Mouse (Mus musculus) intestine, embryonic 15.5 days (tissue): ENCODE results near the gene Sf3a2. TPM values are rescaled to one million over a fixed set of nuclear protein-coding genes. Genes with fewer than 3 reads are reported as not detected.

Source experiments
- ATAC-seq: fragments of 200-750 bp; cut with Nextera tagmentation; 2 replicates; pipeline ENCODE4 v1.8.0; 2017; ENCODE audit warnings: moderate TSS enrichment, moderate library complexity
- H3K27ac ChIP-seq: fragments of 300-500 bp; sonication (generic); 2 replicates; pipeline ENCODE4 v1.5.1; 2015; ENCODE audit warnings: mild to moderate bottlenecking, inconsistent platforms
- H3K27me3 ChIP-seq: fragments of 300-500 bp; sonication (generic); replicated peaks from 2 replicates; pipeline ENCODE4 v1.6.1; 2015; ENCODE audit warnings: inconsistent platforms
- H3K36me3 ChIP-seq: fragments of 300-500 bp; sonication (generic); 2 replicates; pipeline ENCODE4 v1.6.1; 2015; ENCODE audit warnings: inconsistent platforms
- H3K4me1 ChIP-seq: fragments of 300-500 bp; sonication (generic); replicated peaks from 2 replicates; pipeline ENCODE4 v1.6.1; 2015; ENCODE audit warnings: inconsistent platforms
- H3K4me2 ChIP-seq: fragments of 300-500 bp; sonication (generic); replicated peaks from 2 replicates; pipeline ENCODE4 v1.6.1; 2015; ENCODE audit warnings: mild to moderate bottlenecking, inconsistent platforms
- H3K4me3 ChIP-seq: fragments of 300-500 bp; sonication (generic); replicated peaks from 2 replicates; pipeline ENCODE4 v1.5.1; 2015; ENCODE audit warnings: inconsistent platforms
- H3K9ac ChIP-seq: fragments of 300-500 bp; sonication (generic); 2 replicates; pipeline ENCODE4 v1.6.1; 2015; ENCODE audit warnings: inconsistent platforms
- H3K9me3 ChIP-seq: fragments of 300-500 bp; sonication (generic); 2 replicates; pipeline ENCODE4 v1.6.1; 2016; ENCODE audit warnings: inconsistent platforms
- WGBS: fragments of 180-500 bp; shearing (Covaris S2); methylation state at CpG from one replicate; pipeline ENCODE4 v1.1.7; 2015; 5-methylcytosine and 5-hydroxymethylcytosine counted together
- microRNA counts: library from miRNA; unstranded; fragments of <30 nt; microRNA quantifications from one replicate; lab custom pipeline; 2016
- polyA plus RNA-seq: library from polyadenylated mRNA; unstranded; fragments of >200 nt; fragmentation: Nextera tagmentation; extraction: Ambion mirVana; gene quantifications from 2 replicates; pipeline ENCODE4 v1.2.1, GENCODE M21; 2015

The Sf3a2 gene
- polyA plus RNA-seq, 1 experiment from 2014 or later: 69.7 TPM

GRCm38 (mm10) chr10:80845732-80846131 lies 47.7 kb downstream of the Sf3a2 start:
- H3K27me3 ChIP-seq: peaks cover 44% of the 10 kb centered on the region
- H3K36me3 ChIP-seq: peaks cover 3% of the 10 kb centered on the region; the same call in 1 of the 2 replicates
- no peak overlapping the region for H3K27ac ChIP-seq
- H3K4me1 ChIP-seq: peaks cover 10% of the 10 kb centered on the region; the same call in 1 of the 2 replicates
- WGBS: 74% methylated on average over 12 of the region's 12 CpGs
- H3K9me3 ChIP-seq: no peaks in the 10 kb centered on the region
- no peak overlapping the region for H3K4me2 ChIP-seq
- no peak overlapping the region for H3K4me3 ChIP-seq
- no peak overlapping the region for H3K9ac ChIP-seq
- ATAC-seq: no peak

- Histone ChIP-seq H3K36me3 (peaks cover 19% of the 10 kb centered on the region), H3K27me3 (peaks cover 20% of the 10 kb centered on the region), H3K4me1 (peaks cover 13% of the 10 kb centered on the region), H3K9me3 (no peaks in the 10 kb centered on the region), H3K9ac (no peak overlapping the region), H3K27ac (no peak overlapping the region), H3K4me2 (no peak overlapping the region), H3K4me3 (no peak overlapping the region)
- ATAC-seq: peak; percentile 73
- WGBS: 15% methylated on average over 10 of the region's 10 CpGs
These were observed 50.6 kb downstream of the Sf3a2 start for GRCm38 (mm10) chr10:80848571-80848970.

MicroRNAs within 50 kb of the gene (microRNA counts, 519-probe panel; counts per million panel counts)
- 97.1 counts per million, percentile 29 among the panel's probes with 10 or more counts for microRNA mmu-miR-1982 (lab: Ali Mortazavi, UCI)

Other genes with a start within 250 kb of the Sf3a2 start
- 23.6 and 25.0 TPM in 2 replicates for gene Rexo1, start 236.6 kb upstream of the Sf3a2 start, polyA plus RNA-seq
- 8.3 TPM in 2 replicates for gene Klf16, start 220.9 kb upstream of the Sf3a2 start, polyA plus RNA-seq
- gene Abhd17a, start 207.9 kb upstream of the Sf3a2 start, polyA plus RNA-seq: 95.7 and 101 TPM in 2 replicates
- 105 and 114 TPM in 2 replicates for gene Scamp4, start 195.3 kb upstream of the Sf3a2 start, polyA plus RNA-seq
- gene Adat3, start 195.3 kb upstream of the Sf3a2 start, polyA plus RNA-seq: 6.4 and 6.6 TPM in 2 replicates
- gene Gm49322, start 192.2 kb upstream of the Sf3a2 start, polyA plus RNA-seq: 3.9 and 4.1 TPM in 2 replicates
- gene Csnk1g2, start 175.4 kb upstream of the Sf3a2 start, polyA plus RNA-seq: 134 and 152 TPM in 2 replicates
- gene Btbd2, start 141.1 kb upstream of the Sf3a2 start, polyA plus RNA-seq: 54.9 and 62.4 TPM in 2 replicates
- gene Mknk2, start 120.1 kb upstream of the Sf3a2 start, polyA plus RNA-seq: 68.8 and 73.0 TPM in 2 replicates
- gene Mob3a, start 96.2 kb upstream of the Sf3a2 start, polyA plus RNA-seq: 40.4 and 43.0 TPM in 2 replicates
- gene Izumo4, start 96.0 kb upstream of the Sf3a2 start, polyA plus RNA-seq: 22.3 and 26.5 TPM in 2 replicates
- gene Ap3d1, start 55.9 kb upstream of the Sf3a2 start, polyA plus RNA-seq: 70.5 and 71.4 TPM in 2 replicates
- 12.0 and 14.2 TPM in 2 replicates for gene Dot1l, start 43.0 kb upstream of the Sf3a2 start, polyA plus RNA-seq
- gene Plekhj1, start 428 bp downstream of the Sf3a2 start, polyA plus RNA-seq: 132 and 133 TPM in 2 replicates
- not detected in 2 replicates for gene Amh, start 7.0 kb downstream of the Sf3a2 start, polyA plus RNA-seq
- 0.88 and 1.2 TPM in 2 replicates for gene Jsrp1, start 15.3 kb downstream of the Sf3a2 start, polyA plus RNA-seq
- 1,393 and 1,601 TPM in 2 replicates for gene Oaz1, start 28.5 kb downstream of the Sf3a2 start, polyA plus RNA-seq
- 0.05 and 0.09 TPM in 2 replicates for gene Lingo3, start 45.8 kb downstream of the Sf3a2 start, polyA plus RNA-seq
- gene Lsm7, start 57.0 kb downstream of the Sf3a2 start, polyA plus RNA-seq: 270 and 286 TPM in 2 replicates
- 34.8 and 37.8 TPM in 2 replicates for gene Sppl2b, start 57.1 kb downstream of the Sf3a2 start, polyA plus RNA-seq
- gene Tmprss9, start 73.7 kb downstream of the Sf3a2 start, polyA plus RNA-seq: 0.05 TPM in 1 of 2 replicates, not detected in the other
- gene Timm13, start 102.8 kb downstream of the Sf3a2 start, polyA plus RNA-seq: 363 and 364 TPM in 2 replicates
- 41.0 and 42.6 TPM in 2 replicates for gene Lmnb2, start 120.0 kb downstream of the Sf3a2 start, polyA plus RNA-seq
- gene Gadd45b, start 131.9 kb downstream of the Sf3a2 start, polyA plus RNA-seq: 26.6 and 29.9 TPM in 2 replicates
- 4.5 and 4.7 TPM in 2 replicates for gene Gng7, start 216.7 kb downstream of the Sf3a2 start, polyA plus RNA-seq
- 0.94 and 1.2 TPM in 2 replicates for gene Diras1, start 227.5 kb downstream of the Sf3a2 start, polyA plus RNA-seq
- gene Slc39a3, start 239.2 kb downstream of the Sf3a2 start, polyA plus RNA-seq: 15.0 and 18.2 TPM in 2 replicates